Mouse (Mus musculus): Measurements from ENCODE around the gene Cebpa.

Cebpa gene

GRCm38 (mm10) chr7:35118841-35119413, at the start of gene Cebpa:
Gene Cebpa (plus strand): TSS chr7:35119293.
- DNase-seq, result peak; percentile 97

DNA sequence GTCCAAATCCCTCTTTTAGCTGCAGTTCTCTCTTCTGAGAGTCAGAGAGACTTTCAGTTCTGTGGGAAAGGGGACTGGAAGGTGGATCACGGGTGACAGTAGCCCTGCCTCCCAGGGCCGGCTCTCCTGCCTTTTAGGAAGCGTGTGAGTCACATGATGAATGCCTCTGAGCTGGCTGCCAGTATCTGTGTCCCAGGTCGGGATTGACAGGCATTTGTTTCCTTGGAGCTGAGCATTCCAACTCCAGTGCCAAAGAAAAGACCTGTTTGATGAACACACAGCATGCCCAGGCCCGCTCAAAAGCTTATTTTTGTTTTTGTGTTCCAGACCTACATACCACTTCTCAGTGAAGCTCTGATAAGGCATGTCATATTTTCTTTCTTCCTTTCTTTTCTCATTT, 42.4 kb upstream of the Cebpa start:
- DNase-seq, result peak; percentile 53

DNA sequence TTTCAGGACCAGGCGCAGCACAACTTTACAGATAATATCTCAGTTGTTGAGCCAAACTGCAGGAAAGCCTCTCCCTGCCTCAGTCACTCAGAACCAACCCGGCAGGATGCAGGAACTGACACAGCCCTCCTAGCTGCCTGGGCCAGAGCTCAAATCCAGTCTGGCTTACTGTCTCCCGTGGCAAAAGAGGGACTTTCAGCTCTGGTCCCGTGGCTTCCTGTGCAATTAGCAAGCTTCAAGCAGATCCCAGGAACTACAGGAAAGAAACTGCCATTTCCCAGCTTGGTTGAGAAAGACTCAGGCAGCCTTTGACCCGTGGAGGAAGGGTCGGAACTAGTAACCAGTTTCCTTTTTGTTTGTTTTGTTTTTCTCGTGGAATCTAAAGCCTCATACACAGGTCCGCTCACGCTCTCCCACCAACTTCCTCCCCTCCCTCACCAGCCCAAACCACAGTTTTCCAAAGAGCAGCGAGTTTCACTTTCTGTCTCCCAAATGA, 38.2 kb upstream of the Cebpa start:
- DNase-seq, result peak; percentile 78

DNA sequence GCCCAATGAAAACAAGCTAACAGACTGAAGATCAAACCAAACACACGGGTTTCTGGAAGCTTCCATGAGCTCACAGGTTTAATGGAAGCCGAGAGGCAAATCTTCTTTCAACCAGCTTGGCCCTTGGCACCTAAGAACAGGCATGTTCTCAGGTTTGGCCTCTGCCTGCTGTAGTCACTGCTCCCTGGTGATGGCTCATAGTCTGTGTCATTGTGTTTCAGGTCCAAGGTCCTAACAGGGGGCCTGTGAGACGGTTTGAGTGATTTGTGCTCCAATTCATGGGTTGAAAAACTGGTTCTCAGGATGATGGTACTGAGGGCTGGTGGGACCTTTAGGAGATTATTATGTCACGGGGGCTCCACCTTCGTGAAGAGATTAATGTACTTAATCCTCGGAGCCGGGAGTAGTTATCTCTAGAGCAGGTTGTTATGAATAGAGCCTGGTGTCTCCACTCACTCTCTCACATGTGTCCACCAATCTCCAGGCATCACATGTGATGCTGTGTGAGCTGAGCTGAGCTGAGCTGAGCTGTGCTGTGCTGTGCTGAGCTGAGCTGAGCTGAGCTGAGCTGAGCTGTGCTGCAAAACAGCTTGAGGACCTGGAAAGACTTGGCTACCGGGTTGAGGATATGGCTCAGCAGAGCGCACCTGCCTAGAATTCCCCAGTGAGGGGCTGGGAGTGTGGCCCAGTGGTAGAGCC, 37.5 kb upstream of the Cebpa start:
- DNase-seq, result no peak

DNA sequence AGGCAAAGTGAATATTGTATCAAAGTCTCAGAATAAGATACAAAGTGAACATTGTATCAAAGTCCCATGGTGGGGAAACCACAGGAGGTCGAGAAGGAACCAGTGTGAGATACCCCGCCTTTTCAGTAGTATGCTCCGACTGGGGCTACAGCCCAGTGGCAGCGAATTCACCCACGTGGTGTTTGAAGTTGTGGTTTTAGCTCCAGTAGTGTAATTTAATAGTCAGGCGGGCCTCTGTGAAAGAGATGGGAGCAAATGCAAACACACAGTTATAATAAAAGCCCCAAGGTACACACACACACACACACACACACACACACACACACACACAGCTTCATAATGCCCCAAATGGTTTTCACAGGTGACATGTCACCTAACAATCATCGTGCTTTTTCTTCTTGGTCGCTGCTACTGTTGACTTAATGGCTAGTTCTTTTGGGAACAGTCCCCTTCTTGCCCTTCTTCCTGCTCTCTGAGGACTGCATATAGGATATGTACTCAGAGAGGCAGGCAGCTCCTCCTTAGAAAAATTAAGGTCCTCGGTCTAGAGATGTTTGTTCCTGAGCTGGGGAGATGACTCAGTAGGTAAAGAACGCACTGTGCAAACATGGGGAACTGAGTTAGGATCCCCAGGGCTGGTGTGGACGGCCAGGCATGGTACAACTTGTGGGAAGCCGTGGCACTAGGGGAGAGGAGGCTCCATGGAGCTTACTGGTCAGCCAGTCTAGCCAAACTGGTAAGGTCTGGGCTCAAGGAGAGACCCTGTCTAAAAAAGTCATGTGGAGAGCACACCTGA, 34.3 kb upstream of the Cebpa start:
- DNase-seq, result peak; percentile 61

DNA sequence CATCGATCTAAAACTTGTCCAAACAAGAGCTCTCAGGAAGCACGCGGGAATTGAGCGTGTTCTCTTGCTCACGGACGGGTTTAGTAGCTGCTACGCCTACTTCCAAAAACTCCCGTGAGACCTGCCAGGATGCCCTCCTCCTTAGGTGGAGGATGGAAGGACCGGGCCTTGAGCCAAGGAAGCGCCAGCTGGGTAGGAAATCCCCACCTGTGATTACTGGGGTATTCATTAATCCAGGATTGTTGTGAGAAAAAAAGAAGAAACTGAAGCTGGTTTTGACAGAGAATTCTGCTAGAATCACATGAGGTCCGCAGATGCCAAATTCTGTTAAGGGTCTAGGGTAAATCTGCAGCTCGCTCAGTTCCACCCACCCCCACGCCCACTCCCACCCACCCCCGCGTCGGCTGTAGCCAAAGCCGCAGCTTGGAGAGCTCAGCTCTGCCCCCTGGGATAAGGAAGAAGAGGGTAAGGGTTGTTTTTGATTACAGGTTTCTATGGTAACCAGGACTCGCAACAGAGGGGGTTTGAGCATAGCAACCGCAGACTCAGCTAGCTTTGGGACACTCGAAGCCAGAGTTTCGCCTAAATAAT, 32.7 kb upstream of the Cebpa start:
- DNase-seq, result peak; percentile 54

- DNase-seq, result no peak
Observed at GRCm38 (mm10) chr7:35090550-35090949, 28.5 kb upstream of the Cebpa start.

GRCm38 (mm10) chr7:35094975-35095678, 24.0 kb upstream of the Cebpa start:
- no peak for DNase-seq

DNA sequence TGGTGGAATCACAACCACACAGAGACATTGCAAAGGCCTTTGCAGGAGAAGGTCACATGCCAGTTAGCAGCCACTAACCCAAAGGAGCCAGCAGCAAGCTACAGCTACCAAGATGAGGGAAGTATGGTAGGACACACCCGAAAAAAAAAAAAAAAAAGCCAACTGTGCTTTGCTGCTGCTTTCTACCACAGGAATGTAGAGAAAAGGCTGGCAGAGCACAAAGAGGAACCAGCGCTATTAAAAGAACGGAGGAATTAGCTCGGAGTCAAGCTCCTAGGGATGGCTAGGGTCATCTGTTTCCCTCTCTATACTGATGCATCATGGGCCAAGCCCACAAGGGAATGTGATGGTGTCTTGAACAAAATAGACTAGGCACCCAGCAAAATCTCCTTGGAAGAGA, 20.3 kb upstream of the Cebpa start:
- peak; percentile 35 for DNase-seq

DNA sequence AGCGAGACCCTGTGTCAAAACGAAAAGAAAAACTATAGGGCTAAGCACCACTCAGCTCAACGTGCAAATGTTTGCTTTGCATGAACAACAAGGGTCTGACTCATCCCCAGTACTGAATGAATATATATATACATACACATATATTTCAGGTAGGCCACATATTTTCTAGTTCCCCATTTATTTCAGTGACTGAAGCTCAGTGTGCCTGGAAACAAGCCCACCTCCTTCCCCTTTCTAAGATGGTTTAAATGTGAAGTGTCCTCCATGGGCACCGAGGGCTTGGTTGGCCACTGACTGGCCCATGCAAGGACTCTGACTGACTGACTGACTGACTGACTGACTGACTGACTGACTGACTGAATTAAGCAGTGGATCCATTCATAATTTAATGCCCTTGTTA, 19.6 kb upstream of the Cebpa start:
- no peak for DNase-seq

DNA sequence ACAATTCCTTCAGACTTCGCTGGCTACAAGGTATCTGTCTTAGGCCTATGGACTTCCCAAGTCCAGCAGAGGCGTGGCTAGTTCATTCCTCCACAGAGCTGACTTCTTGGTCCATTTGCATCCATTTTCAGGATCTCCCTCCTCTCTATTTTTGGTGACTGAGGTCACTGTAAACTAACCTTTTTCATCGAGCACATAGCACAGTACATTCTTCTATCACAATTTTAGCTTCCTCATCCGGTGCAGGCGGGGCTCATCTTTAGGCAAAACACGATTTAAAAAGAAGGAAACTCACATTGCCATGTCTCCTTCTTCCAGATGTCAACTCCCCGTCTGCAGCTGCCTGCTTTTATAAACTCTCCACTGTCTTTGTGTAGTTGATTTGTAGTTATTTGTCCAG, 12.5 kb upstream of the Cebpa start:
- DNase-seq, result peak; percentile 24

DNA sequence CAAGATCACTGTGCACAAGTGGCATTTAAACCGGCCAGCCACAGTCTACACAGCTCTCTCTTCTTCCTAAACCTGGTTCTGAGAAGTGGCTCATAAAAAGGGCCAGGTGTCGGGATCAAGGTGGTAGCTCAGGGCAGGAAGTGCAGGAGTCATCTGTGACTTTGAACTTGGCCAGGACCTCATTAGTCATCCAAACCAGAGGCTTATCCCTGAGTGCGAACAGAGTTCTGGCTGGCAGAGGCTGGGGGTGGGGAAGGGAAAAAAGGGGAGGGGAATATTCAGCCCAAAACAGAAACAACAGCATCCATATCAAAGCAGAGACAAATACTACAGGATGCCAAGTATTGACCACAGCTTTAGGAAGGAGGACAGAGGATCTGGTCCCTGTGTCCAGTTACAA, 11.5 kb upstream of the Cebpa start:
- peak; percentile 51 for DNase-seq

- no peak for DNase-seq
Observed at GRCm38 (mm10) chr7:35108046-35108445, 11.0 kb upstream of the Cebpa start.

GRCm38 (mm10) chr7:35108663-35109062, 10.4 kb upstream of the Cebpa start:
- DNase-seq, result no peak

GRCm38 (mm10) chr7:35113136-35113535, 6.0 kb upstream of the Cebpa start:
- peak; percentile 93 for DNase-seq

DNA sequence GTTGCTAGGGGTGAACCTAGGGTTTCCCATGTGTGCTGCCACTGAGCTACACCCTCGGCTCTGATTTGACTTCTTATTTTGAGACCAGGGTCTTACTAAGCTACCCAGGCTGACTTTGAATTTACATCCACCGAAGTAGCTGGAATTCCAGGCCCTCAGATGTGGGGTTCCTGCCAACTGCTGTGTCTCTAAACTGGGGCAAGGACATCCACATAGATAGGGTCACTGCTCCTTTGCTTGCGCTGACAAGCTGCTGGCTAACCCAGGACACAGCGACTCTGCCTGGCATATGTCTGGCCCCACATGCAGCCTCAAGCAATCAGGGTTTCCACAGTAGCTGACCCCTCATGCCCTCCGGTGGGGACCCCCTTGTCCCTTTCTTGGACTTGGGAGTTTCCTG, 5.4 kb upstream of the Cebpa start:
- DNase-seq, result no peak

- DNase-seq, result peak; percentile 72
Observed at GRCm38 (mm10) chr7:35116524-35116923, 2.6 kb upstream of the Cebpa start.

GRCm38 (mm10) chr7:35117052-35117451, 2.0 kb upstream of the Cebpa start:
- DNase-seq, result peak; percentile 74

DNA sequence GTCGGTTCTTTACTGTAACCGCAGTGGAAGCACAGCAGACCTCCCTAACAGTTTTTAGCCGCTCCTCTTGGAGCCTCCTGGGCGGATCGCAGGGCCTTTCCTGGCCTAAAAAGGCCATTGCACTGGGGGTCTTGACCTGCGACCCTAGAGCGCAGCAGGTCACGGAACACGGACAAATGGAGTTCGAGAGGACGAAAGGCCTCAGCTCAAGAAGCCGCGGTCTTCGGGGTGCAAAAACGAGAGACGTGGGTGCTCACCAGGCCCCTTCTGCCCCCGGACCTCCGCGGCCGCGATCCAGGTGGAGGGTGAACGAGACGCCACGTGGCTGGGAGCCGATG, 1.4 kb upstream of the Cebpa start:
- DNase-seq, result no peak

GRCm38 (mm10) chr7:35118099-35118781, 853 bp upstream of the Cebpa start:
- peak; percentile 82 for DNase-seq

- DNase-seq, result peak; percentile 56
Observed at GRCm38 (mm10) chr7:35119506-35120145, 533 bp downstream of the Cebpa start.

Measured in lung, postnatal 36 days (tissue).